Mouse (Mus musculus) E14TG2a.4 (cell line): ENCODE results near the gene 4930407I10Rik.
A peak's percentile ranks its signal among the peaks of the same experiment; 100 is the strongest.

Source experiments
- H3K27me3 ChIP-seq: 2 replicates; pipeline ENCODE4 v1.6.1; 2014; ENCODE audit warnings: low read length, control low read depth; ENCODE audit not compliant: insufficient read depth
- H3K36me3 ChIP-seq: 2 replicates; pipeline ENCODE4 v1.6.1; 2014; ENCODE audit warnings: low read length, control low read depth; ENCODE audit not compliant: insufficient read depth
- H3K4me1 ChIP-seq: replicated peaks from 2 replicates; pipeline ENCODE4 v1.6.1; 2014; ENCODE audit warnings: low read depth, low read length, control low read depth
- H3K4me3 ChIP-seq: replicated peaks from 2 replicates; pipeline ENCODE4 v1.5.1; 2014; ENCODE audit warnings: mild to moderate bottlenecking, low read length
- H3K9me3 ChIP-seq: 2 replicates; pipeline ENCODE4 v1.6.1; 2014; ENCODE audit warnings: low read length, control low read depth
- CTCF ChIP-seq: conservative IDR thresholded peaks from 2 replicates; pipeline ENCODE4 v1.5.1; 2014; ENCODE audit warnings: low read length
- NANOG ChIP-seq: IDR thresholded peaks from 2 replicates; pipeline ENCODE4 v1.6.1; 2014; ENCODE audit warnings: borderline replicate concordance, low read length, mixed read lengths
- POU5F1 ChIP-seq: IDR thresholded peaks from 2 replicates; pipeline ENCODE4 v1.6.1; 2014; ENCODE audit warnings: low read length, borderline replicate concordance

4930407I10Rik gene

DNA sequence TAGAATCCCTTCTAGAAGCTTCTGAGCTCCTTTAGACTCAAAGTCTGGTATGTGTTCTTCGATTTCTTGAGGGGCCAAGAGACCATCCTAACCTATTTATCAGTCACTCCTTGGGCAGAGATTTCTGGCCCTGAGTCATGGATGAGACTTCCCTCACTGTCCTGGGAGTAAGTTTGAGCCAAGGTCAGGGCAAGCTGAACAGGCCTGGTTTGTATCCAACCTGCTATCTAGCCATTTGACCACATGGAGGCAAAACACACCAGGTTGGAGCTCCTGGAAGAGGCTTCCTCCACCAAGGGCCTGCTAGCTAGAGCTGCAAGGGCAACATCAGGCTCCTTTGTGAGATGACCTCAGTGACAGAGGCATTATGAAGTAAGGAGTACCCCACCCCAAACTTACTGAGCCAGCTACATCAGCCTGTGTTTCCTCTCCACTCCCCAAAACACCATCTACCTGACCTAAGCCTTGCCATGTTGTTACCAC, at the start of gene 4930407I10Rik:
Gene 4930407I10Rik, plus strand, starts transcription at position 433 of the 483 bp plus-strand sequence.
- Histone ChIP-seq H3K9me3 (no peaks in the 10 kb centered on the region), H3K4me1 (no peaks in the 10 kb centered on the region), H3K27me3 (peaks cover 53% of the 10 kb centered on the region), H3K4me3 (no peak within 1 kb of the TSS), H3K36me3 (no peaks in the 10 kb centered on the region)
- TF ChIP-seq POU5F1 (no peak), CTCF (no peak)

DNA sequence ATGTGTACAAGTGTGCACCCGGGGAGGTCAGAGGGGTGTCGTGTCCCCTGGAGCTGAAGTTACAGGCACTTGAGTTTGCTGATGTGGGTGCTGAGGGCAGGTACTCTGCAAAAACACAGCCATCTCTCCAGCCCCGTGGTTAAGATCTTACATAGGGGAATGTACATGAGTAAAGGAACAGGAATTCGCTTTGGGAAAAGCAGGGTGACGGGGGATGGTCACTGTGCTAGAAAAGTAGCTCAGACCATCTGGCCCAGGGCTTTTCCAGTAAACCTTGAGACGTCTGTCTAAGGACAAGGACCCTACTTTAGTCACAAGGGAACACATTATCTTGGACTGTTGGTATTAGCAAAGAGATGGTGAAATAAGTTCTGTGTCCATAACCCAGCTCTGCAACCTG, 47.0 kb upstream of the 4930407I10Rik start:
- H3K4me3 ChIP-seq = no peak overlapping the region
- TF ChIP-seq POU5F1 (no peak), CTCF (no peak), NANOG (no peak)
- H3K36me3 ChIP-seq = peaks cover 15% of the 10 kb centered on the region; the same call in 1 of the 2 replicates
- H3K27me3 ChIP-seq = peaks cover 8% of the 10 kb centered on the region
- peaks cover 32% of the 10 kb centered on the region for H3K4me1 ChIP-seq
- H3K9me3 ChIP-seq = no peaks in the 10 kb centered on the region

DNA sequence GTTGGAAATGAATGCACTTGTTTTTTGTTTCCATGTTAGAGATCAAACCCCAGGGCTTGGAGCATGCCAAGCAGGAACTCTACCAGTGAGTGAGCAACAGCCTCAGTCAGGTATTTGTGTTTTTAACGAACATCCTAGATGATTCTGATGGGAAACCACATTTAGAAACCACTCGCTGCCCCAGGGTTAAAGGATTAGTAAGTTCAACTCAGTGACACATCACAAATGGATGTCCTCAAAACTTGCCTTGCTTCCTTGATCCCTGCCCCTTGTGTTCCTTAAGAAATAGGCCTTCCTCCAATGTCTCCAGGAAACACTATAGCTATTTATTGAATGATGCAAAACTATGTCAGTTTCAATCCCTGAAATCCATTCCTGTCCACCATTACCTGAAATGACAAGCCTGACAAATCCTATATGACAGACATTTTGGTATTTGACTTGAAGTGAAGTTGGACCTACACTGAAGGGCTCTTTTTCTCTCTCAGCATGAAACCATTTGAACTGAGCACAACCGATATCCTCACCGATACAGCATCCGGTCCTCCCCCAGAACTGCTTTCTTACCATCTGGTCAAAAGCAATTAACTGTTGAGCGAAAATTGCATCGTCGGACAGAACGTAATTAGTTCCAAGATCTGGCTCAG, 44.1 kb upstream of the 4930407I10Rik start:
- Histone ChIP-seq H3K27me3 (peaks cover 8% of the 10 kb centered on the region), H3K9me3 (no peaks in the 10 kb centered on the region), H3K4me3 (peak overlapping the region; percentile 97), H3K4me1 (peaks cover 40% of the 10 kb centered on the region), H3K36me3 (peaks cover 24% of the 10 kb centered on the region)
- TF ChIP-seq POU5F1 = no peak
- no peak for TF ChIP-seq CTCF
- TF ChIP-seq NANOG = no peak

DNA sequence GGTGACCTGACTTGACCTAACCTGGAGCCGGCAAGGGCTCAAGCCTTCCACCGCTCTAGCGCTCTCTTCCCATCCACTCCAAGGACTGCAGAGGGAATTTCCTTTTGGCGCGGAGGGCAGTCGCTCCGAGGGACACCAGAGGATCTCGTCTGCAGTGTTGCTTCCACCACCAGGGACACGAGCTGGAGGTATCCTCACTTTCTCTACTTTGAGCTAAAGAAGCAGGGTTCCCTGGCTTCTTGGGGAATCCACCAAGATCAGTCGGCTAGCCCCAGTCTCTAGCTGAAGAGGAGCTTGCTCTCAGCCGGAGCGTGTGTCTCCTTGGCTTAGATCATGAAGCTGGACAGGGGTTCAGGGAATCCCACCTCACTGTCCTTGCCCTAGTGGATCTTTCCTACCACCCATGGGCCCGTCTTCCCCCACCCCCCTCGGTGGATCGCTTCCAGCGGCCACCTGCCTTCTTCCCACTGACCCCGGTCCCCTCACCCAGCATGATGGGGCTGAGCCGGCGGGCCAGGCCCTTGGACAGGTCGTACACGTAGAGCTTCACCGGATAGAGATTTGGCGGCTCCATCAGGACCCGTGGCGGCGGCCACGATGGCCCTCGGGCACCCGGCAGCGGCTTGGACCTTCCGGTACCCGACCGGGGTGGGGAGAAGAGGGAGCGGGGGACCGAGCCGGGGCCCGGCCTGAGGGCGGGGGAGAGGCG, 43.4 kb upstream of the 4930407I10Rik start:
- H3K36me3 ChIP-seq = peaks cover 29% of the 10 kb centered on the region
- H3K9me3 ChIP-seq = no peaks in the 10 kb centered on the region
- H3K4me1 ChIP-seq = peaks cover 40% of the 10 kb centered on the region
- peaks cover 8% of the 10 kb centered on the region for H3K27me3 ChIP-seq
- peak overlapping the region; percentile 97 for H3K4me3 ChIP-seq
- no peak for TF ChIP-seq CTCF
- TF ChIP-seq POU5F1 = no peak
- no peak for TF ChIP-seq NANOG

DNA sequence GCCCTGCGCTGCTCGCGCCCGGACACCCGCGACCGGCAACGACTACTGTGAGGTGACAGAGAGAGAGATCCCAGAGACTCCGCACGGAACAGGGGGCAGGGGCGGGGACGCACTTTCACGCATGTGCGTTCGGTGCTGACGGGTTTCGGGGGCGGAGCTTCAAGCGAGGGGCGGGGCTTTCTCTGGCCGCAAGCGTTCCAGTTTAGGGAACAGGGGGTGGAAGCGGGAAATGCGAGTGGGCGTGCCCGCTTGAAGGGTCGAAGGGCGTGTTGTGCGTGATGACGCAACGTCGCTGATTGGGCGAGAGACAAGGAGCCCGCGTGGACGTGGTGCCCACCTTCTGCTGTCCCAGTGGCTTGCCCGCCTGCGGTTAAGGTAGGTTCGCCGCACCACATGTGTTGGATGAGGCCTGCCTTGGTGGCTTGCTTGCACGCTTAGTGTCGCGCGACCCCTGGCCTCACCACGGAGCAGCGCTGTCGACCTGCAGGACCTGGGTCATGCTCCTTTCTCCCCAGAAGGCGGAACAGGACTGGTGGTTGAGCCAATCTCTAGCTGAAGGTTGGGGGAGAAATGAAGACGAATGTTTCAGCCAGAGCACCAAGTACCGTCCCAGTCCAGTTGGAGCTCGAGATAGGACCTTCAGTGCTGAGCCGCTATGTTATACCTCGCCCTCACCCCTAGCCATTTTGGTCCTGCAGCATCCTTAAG, 42.7 kb upstream of the 4930407I10Rik start:
- peaks cover 33% of the 10 kb centered on the region for H3K4me1 ChIP-seq
- peaks cover 8% of the 10 kb centered on the region for H3K27me3 ChIP-seq
- TF ChIP-seq POU5F1 (no peak), NANOG (no peak), CTCF (no peak)
- H3K4me3 ChIP-seq = peak overlapping the region; percentile 97
- H3K36me3 ChIP-seq = peaks cover 37% of the 10 kb centered on the region
- H3K9me3 ChIP-seq = no peaks in the 10 kb centered on the region

DNA sequence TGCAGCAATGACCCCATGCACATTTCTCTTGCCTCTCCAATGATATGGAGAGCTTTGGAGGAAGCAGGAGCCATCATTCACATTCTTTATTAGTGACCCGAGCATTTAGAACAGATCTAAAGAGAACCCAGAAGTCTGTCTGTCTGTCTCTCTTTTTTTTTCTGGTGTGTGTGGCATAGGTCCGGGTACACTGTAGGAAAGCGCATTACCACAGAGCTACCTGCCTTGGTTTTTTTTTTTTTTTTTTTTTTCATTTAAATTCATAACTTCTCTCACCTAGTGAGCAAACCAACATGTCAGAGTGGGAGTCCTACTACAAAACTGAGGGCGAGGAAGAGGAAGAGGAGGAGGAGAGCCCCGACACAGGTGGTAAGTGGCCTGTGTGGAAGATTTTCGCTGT, 42.1 kb upstream of the 4930407I10Rik start:
- H3K36me3 ChIP-seq = peaks cover 42% of the 10 kb centered on the region
- no peak for TF ChIP-seq CTCF
- TF ChIP-seq POU5F1 = no peak
- no peak for TF ChIP-seq NANOG
- peak overlapping the region; percentile 97 for H3K4me3 ChIP-seq
- peaks cover 32% of the 10 kb centered on the region for H3K4me1 ChIP-seq
- no peaks in the 10 kb centered on the region for H3K9me3 ChIP-seq
- H3K27me3 ChIP-seq = peaks cover 8% of the 10 kb centered on the region

DNA sequence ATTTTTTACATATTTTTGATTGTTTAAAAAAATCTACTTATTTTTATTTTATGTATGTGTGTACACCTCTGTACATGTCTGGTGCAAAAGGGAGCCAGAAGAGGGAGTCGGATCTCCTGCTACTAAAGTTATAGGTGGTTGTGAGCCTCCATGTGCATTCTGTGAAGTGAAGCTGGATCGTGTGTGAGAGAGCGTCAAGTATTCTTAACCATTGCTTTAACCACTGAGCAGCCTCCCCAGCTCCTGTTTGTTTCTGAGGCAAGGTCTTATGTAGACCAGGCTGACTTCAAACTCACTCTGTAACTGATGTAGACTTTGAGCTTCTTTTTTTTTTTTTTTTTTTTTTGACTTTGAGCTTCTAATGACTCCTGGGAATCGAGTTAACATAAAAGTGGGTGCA, 41.5 kb upstream of the 4930407I10Rik start:
- peaks cover 28% of the 10 kb centered on the region for H3K4me1 ChIP-seq
- peak overlapping the region; percentile 97; the same call in 1 of the 2 replicates for H3K4me3 ChIP-seq
- no peaks in the 10 kb centered on the region for H3K9me3 ChIP-seq
- peaks cover 8% of the 10 kb centered on the region for H3K27me3 ChIP-seq
- H3K36me3 ChIP-seq = peaks cover 42% of the 10 kb centered on the region
- TF ChIP-seq CTCF = no peak
- TF ChIP-seq POU5F1 = no peak
- no peak for TF ChIP-seq NANOG

DNA sequence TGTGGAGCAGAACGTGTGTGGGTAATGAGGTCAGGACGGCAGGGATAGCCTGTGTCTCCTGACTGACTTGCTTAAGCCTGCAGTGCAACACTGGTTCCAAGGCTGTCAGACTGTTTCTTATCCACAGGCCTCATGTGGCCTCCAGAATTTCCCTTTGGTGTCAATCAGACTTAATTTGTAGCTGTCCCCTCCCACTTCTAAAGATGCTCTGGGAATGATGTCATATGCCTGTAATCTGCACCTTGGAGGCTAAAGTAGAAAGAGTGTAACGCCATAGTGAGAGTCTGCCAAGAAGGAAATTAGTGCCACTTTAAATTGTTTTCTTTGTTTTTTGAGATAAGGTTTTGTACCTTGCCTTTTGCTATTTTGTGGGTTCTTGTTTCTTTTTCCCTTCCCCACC, 39.7 kb upstream of the 4930407I10Rik start:
- Histone ChIP-seq H3K4me3 (no peak overlapping the region), H3K36me3 (peaks cover 58% of the 10 kb centered on the region), H3K9me3 (no peaks in the 10 kb centered on the region), H3K4me1 (peaks cover 24% of the 10 kb centered on the region), H3K27me3 (peaks cover 8% of the 10 kb centered on the region)
- TF ChIP-seq CTCF = no peak
- TF ChIP-seq NANOG = no peak
- TF ChIP-seq POU5F1 = no peak
